Mouse (Mus musculus) embryonic facial prominence, embryonic 11.5 days (tissue): ENCODE data around the gene Olfr350. TPM values are rescaled to one million over a fixed set of nuclear protein-coding genes. Genes with fewer than 3 reads are reported as not detected.

ENCODE experiments used
- ATAC-seq: fragments of 200-750 bp; cut with Nextera tagmentation; replicated peaks from 2 replicates; pipeline ENCODE4 v1.8.0; 2017; ENCODE audit warnings: low read depth; ENCODE audit not compliant: insufficient number of reproducible peaks, low FRiP score, low TSS enrichment
- DNase-seq: peaks from one replicate; pipeline ENCODE4 v3.0.0-alpha.2; 2015; ENCODE audit warnings: low spot score
- H3K27ac ChIP-seq: fragments of 300-500 bp; sonication (generic); replicated peaks from 2 replicates; pipeline ENCODE4 v1.5.1; 2014; ENCODE audit warnings: mild to moderate bottlenecking, low read depth, low read length, control low read depth
- H3K27me3 ChIP-seq: fragments of 300-500 bp; sonication (generic); 2 replicates; pipeline ENCODE4 v1.6.1; 2014; ENCODE audit warnings: mild to moderate bottlenecking, low read length, moderate library complexity, mixed read lengths; ENCODE audit not compliant: control insufficient read depth, insufficient read depth
- H3K36me3 ChIP-seq: fragments of 300-500 bp; sonication (generic); replicated peaks from 2 replicates; pipeline ENCODE4 v1.6.1; 2014; ENCODE audit warnings: low read depth, mild to moderate bottlenecking, low read length, moderate library complexity, mixed read lengths; ENCODE audit not compliant: control insufficient read depth, insufficient read depth
- H3K4me1 ChIP-seq: fragments of 300-500 bp; sonication (generic); 2 replicates; pipeline ENCODE4 v1.6.1; 2014; ENCODE audit warnings: low read length, mixed read lengths; ENCODE audit not compliant: control insufficient read depth, insufficient read depth
- H3K4me2 ChIP-seq: fragments of 300-500 bp; sonication (generic); 2 replicates; pipeline ENCODE4 v1.6.1; 2014; ENCODE audit warnings: low read depth, mild to moderate bottlenecking, control low read depth, low read length, moderate library complexity
- H3K4me3 ChIP-seq: fragments of 300-500 bp; sonication (generic); 2 replicates; pipeline ENCODE4 v1.5.1; 2014; ENCODE audit warnings: low read depth, low read length, control low read depth
- H3K9ac ChIP-seq: fragments of 300-500 bp; sonication (generic); replicated peaks from 2 replicates; pipeline ENCODE4 v1.6.1; 2014; ENCODE audit warnings: mild to moderate bottlenecking, control low read depth, low read length
- H3K9me3 ChIP-seq: fragments of 300-500 bp; sonication (generic); replicated peaks from 2 replicates; pipeline ENCODE4 v1.6.1; 2016; ENCODE audit warnings: mild to moderate bottlenecking, low read length, inconsistent platforms, mixed read lengths; ENCODE audit not compliant: control insufficient read depth
- WGBS: fragments of 180-500 bp; shearing (Covaris S2); extraction: QIAGEN DNeasy Blood & Tissue Kit; methylation state at CpG from one replicate; pipeline ENCODE4 v1.1.7; 2014; 5-methylcytosine and 5-hydroxymethylcytosine counted together
- polyA plus RNA-seq: library from polyadenylated mRNA; unstranded; fragments of >200 nt; fragmentation: Nextera tagmentation; extraction: Ambion mirVana; gene quantifications from 2 replicates; pipeline ENCODE4 v1.2.1, GENCODE M21; 2014

Olfr350 gene
- polyA plus RNA-seq: not detected in 2 replicates

GRCm38 (mm10) chr2:36846010-36846409 lies at the start of gene Olfr350:
Gene Olfr350 (plus strand): TSS chr2:36846310.
- Histone ChIP-seq H3K9me3 (no peaks in the 10 kb centered on the region; the same call in 1 of the 2 replicates), H3K4me3 (no peak within 1 kb of the TSS), H3K27ac (no peak within 1 kb of the TSS), H3K4me1 (no peaks in the 10 kb centered on the region), H3K4me2 (no peak within 1 kb of the TSS), H3K27me3 (no peaks in the 10 kb centered on the region), H3K9ac (no peak within 1 kb of the TSS), H3K36me3 (no peaks in the 10 kb centered on the region)
- ATAC-seq: no peak
- no peak for DNase-seq
- 79% methylated on average over 1 of the region's 1 CpGs for WGBS

DNA sequence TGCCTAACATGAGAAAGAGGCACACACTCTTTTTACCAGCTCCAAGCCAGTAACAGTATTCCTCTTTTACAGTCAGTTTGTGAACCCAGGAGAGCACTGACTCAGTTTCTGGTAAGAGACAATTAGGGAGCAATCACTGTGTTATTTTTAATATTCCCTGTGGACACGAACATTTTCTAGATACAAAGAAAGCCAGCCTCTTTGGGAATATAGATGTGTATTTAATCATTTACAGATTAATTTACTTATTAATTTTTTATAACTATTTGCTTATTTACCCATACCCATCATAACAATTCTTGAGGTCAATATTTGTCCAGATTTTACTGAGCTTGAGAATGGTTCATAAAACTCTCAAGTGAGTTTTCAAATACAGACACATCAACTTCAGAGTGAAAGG lies 29.2 kb upstream of the Olfr350 start, which contains the start of gene Olfr3:
Olfr3 (minus strand) TSS at position 101 of the 400 bp plus-strand sequence.
- ATAC-seq (no peak), DNase-seq (no peak)
- Histone ChIP-seq H3K27ac (no peak within 1 kb of the TSS), H3K27me3 (no peaks in the 10 kb centered on the region), H3K4me2 (no peak within 1 kb of the TSS), H3K9me3 (no peaks in the 10 kb centered on the region; the same call in 1 of the 2 replicates), H3K36me3 (no peaks in the 10 kb centered on the region), H3K4me1 (no peaks in the 10 kb centered on the region), H3K9ac (no peak within 1 kb of the TSS), H3K4me3 (no peak within 1 kb of the TSS)
- whole genome bisulfite sequencing: 73% methylated on average over 1 of the region's 1 CpGs

DNA sequence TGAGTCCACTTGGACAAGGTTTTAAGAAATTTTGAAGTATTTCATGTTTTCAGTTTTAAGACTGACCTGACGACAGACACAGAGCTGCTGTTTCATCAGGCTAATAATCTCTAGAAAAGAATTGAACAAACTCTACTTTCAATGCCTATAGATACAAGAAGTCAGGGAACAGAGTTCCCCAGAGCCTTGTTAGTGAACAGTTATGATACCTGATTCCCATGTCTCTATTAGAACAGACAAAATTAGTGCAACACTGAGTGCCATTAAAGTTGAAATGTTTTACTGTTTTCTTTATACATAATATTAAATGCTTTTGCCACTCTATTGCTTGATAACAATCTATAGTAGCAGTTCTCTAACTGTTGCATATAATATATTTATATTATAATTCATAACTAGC lies 16.4 kb downstream of the Olfr350 start, which contains the start of gene Olfr351:
Olfr351 (minus strand) TSS at position 101 of the 400 bp plus-strand sequence.
- Histone ChIP-seq H3K4me2 (no peak within 1 kb of the TSS), H3K9ac (no peak within 1 kb of the TSS), H3K36me3 (no peaks in the 10 kb centered on the region), H3K4me1 (no peaks in the 10 kb centered on the region), H3K4me3 (no peak within 1 kb of the TSS), H3K9me3 (peaks cover 4% of the 10 kb centered on the region; the same call in 1 of the 2 replicates), H3K27ac (no peak within 1 kb of the TSS), H3K27me3 (no peaks in the 10 kb centered on the region)
- ATAC-seq: no peak
- DNase-seq: no peak
- WGBS: 90% methylated on average over 1 of the region's 1 CpGs

GRCm38 (mm10) chr2:36868160-36868559 lies 22.1 kb downstream of the Olfr350 start, which contains the start of gene Olfr352:
Gene Olfr352 (plus strand): TSS chr2:36868460.
- Histone ChIP-seq H3K9ac (no peak within 1 kb of the TSS), H3K27me3 (no peaks in the 10 kb centered on the region), H3K4me2 (no peak within 1 kb of the TSS), H3K36me3 (no peaks in the 10 kb centered on the region), H3K27ac (no peak within 1 kb of the TSS), H3K9me3 (peaks cover 4% of the 10 kb centered on the region; the same call in 1 of the 2 replicates), H3K4me1 (no peaks in the 10 kb centered on the region), H3K4me3 (no peak within 1 kb of the TSS)
- 82% methylated on average over 1 of the region's 1 CpGs for WGBS
- DNase-seq (no peak), ATAC-seq (no peak)

DNA sequence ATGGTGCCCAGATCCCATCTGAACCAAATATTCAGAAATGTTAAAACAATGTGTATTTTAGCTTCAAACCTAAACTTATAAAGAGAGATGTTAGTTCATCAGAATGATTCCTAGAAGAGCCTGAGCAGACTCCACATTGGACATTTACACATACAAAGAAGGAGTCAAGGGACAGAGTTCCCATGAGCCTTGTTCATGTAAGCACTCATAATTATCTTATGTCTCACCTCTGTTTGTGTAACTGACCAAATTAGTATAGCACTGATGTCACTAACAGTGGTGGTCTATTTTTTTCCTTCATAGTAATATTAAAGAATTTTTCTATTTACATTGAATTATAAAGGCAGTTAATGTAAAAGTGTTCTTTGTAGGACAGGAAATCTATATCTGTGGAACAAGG lies 46.7 kb downstream of the Olfr350 start, which contains the start of gene Olfr353:
Olfr353 (minus strand) TSS at position 101 of the 400 bp plus-strand sequence.
- DNase-seq: no peak
- Histone ChIP-seq H3K4me3 (no peak within 1 kb of the TSS), H3K36me3 (no peaks in the 10 kb centered on the region), H3K9me3 (no peaks in the 10 kb centered on the region), H3K4me1 (no peaks in the 10 kb centered on the region), H3K27me3 (no peaks in the 10 kb centered on the region), H3K27ac (no peak within 1 kb of the TSS), H3K4me2 (no peak within 1 kb of the TSS), H3K9ac (no peak within 1 kb of the TSS)
- ATAC-seq: no peak

GRCm38 (mm10) chr2:36897114-36897513 lies 51.0 kb downstream of the Olfr350 start:
- H3K9ac ChIP-seq: no peak overlapping the region
- no peaks in the 10 kb centered on the region for H3K36me3 ChIP-seq
- H3K4me2 ChIP-seq: no peak overlapping the region
- no peak for ATAC-seq
- H3K4me1 ChIP-seq: no peaks in the 10 kb centered on the region
- no peaks in the 10 kb centered on the region for H3K9me3 ChIP-seq
- no peak for DNase-seq
- no peak overlapping the region for H3K4me3 ChIP-seq
- no peak overlapping the region for H3K27ac ChIP-seq
- H3K27me3 ChIP-seq: no peaks in the 10 kb centered on the region

Other genes starting within 250 kb of the Olfr350 start
- not detected in 2 replicates for gene Olfr345, start 206.3 kb upstream of the Olfr350 start, polyA plus RNA-seq
- not detected in 2 replicates for gene Olfr346, start 160.5 kb upstream of the Olfr350 start, polyA plus RNA-seq
- gene Olfr347, start 114.4 kb upstream of the Olfr350 start, polyA plus RNA-seq: not detected in 2 replicates
- gene Olfr348, start 62.0 kb upstream of the Olfr350 start, polyA plus RNA-seq: not detected in 2 replicates
- not detected in 2 replicates for gene Olfr50, start 55.8 kb upstream of the Olfr350 start, polyA plus RNA-seq
- gene Olfr3, start 29.3 kb upstream of the Olfr350 start, polyA plus RNA-seq: not detected in 2 replicates
- gene Olfr351, start 16.4 kb downstream of the Olfr350 start, polyA plus RNA-seq: not detected in 2 replicates
- not detected in 2 replicates for gene Olfr352, start 22.1 kb downstream of the Olfr350 start, polyA plus RNA-seq
- gene Olfr353, start 46.6 kb downstream of the Olfr350 start, polyA plus RNA-seq: not detected in 2 replicates
- gene Olfr354, start 59.4 kb downstream of the Olfr350 start, polyA plus RNA-seq: not detected in 2 replicates
- not detected in 2 replicates for gene Olfr355, start 82.6 kb downstream of the Olfr350 start, polyA plus RNA-seq
- not detected in 2 replicates for gene Olfr356, start 90.8 kb downstream of the Olfr350 start, polyA plus RNA-seq
- not detected in 2 replicates for gene Olfr357, start 147.5 kb downstream of the Olfr350 start, polyA plus RNA-seq
- gene Olfr358, start 163.0 kb downstream of the Olfr350 start, polyA plus RNA-seq: not detected in 2 replicates
- not detected in 2 replicates for gene Olfr360, start 219.4 kb downstream of the Olfr350 start, polyA plus RNA-seq
- gene Olfr361, start 243.0 kb downstream of the Olfr350 start, polyA plus RNA-seq: not detected in 2 replicates